Mouse (Mus musculus) cortical plate, adult 2 months (tissue): ENCODE measurements around the gene Mtmr2.

ENCODE experiments used
- CTCF ChIP-seq: fragments of 200-500 bp; IDR thresholded peaks from 2 replicates; pipeline ENCODE4 v1.5.1; 2011; ENCODE audit warnings: mild to moderate bottlenecking, control low read depth, low read length; ENCODE audit not compliant: insufficient read depth; ENCODE audit errors: extremely low read depth
- POLR2A ChIP-seq: fragments of 200-500 bp; IDR thresholded peaks from 2 replicates; pipeline ENCODE4 v1.6.1; 2011; ENCODE audit warnings: mild to moderate bottlenecking, low read length, control low read depth; ENCODE audit not compliant: insufficient read depth; ENCODE audit errors: extremely low read depth

- TF ChIP-seq POLR2A = no peak
- no peak for TF ChIP-seq CTCF
These were observed 72.6 kb downstream of the Mtmr2 start for GRCm38 (mm10) chr9:13820774-13821173.
